Mouse (Mus musculus): ENCODE data around the gene Smtn. TPM values are rescaled to one million over a fixed set of nuclear protein-coding genes. Genes with fewer than 3 reads are reported as not detected.

The Smtn gene
- polyA plus RNA-seq, 1 experiment from 2014 or later, result 69.5 TPM

GRCm38 (mm10) chr11:3567896-3568295, 27.5 kb upstream of the Smtn start:
- 78% methylated on average over 1 of the region's 1 CpGs for WGBS
- DNase-seq (ENCODE audit: low spot score), result no peak
- H3K27ac ChIP-seq, result no peak overlapping the region

GRCm38 (mm10) chr11:3566018-3566417, 25.6 kb upstream of the Smtn start:
- no peak overlapping the region for H3K4me3 ChIP-seq
- H3K27me3 ChIP-seq (ENCODE audit: insufficient read depth, poor library complexity, severe bottlenecking), result no peaks in the 10 kb centered on the region
- H3K36me3 ChIP-seq, result no peaks in the 10 kb centered on the region
- no peak overlapping the region for H3K27ac ChIP-seq
- no peaks in the 10 kb centered on the region for H3K9me3 ChIP-seq
- H3K4me1 ChIP-seq, result peaks cover 36% of the 10 kb centered on the region
- DNase-seq (ENCODE audit: low spot score), result no peak
- WGBS, result 67% methylated on average over 4 of the region's 4 CpGs

More at GRCm38 (mm10) chr11:3567896-3568295, 27.5 kb upstream of the Smtn start:
- H3K36me3 ChIP-seq, result no peaks in the 10 kb centered on the region
- peaks cover 28% of the 10 kb centered on the region for H3K4me1 ChIP-seq
- H3K9me3 ChIP-seq, result no peaks in the 10 kb centered on the region
- H3K4me3 ChIP-seq, result no peak overlapping the region
- no peaks in the 10 kb centered on the region for H3K27me3 ChIP-seq (ENCODE audit: insufficient read depth, poor library complexity, severe bottlenecking)

GRCm38 (mm10) chr11:3564451-3564850, 24.0 kb upstream of the Smtn start:
- H3K9me3 ChIP-seq, result no peaks in the 10 kb centered on the region
- WGBS, result 33% methylated on average over 7 of the region's 7 CpGs
- no peaks in the 10 kb centered on the region for H3K36me3 ChIP-seq
- no peaks in the 10 kb centered on the region for H3K27me3 ChIP-seq (ENCODE audit: insufficient read depth, poor library complexity, severe bottlenecking)
- peaks cover 36% of the 10 kb centered on the region for H3K4me1 ChIP-seq
- no peak overlapping the region for H3K4me3 ChIP-seq
- DNase-seq (ENCODE audit: low spot score), result no peak
- H3K27ac ChIP-seq, result peak overlapping the region; percentile 76

GRCm38 (mm10) chr11:3563853-3564252, 23.4 kb upstream of the Smtn start:
- DNase-seq (ENCODE audit: low spot score), result no peak
- Histone ChIP-seq H3K36me3 (no peaks in the 10 kb centered on the region), H3K27me3 (ENCODE audit: insufficient read depth, poor library complexity, severe bottlenecking) (no peaks in the 10 kb centered on the region), H3K4me3 (no peak overlapping the region), H3K27ac (peak overlapping the region; percentile 76; the same call in 1 of the 2 replicates), H3K4me1 (peaks cover 36% of the 10 kb centered on the region), H3K9me3 (no peaks in the 10 kb centered on the region)
- WGBS, result 73% methylated on average over 6 of the region's 6 CpGs

- Histone ChIP-seq H3K9me3 (no peaks in the 10 kb centered on the region), H3K27me3 (ENCODE audit: insufficient read depth, poor library complexity, severe bottlenecking) (no peaks in the 10 kb centered on the region), H3K36me3 (no peaks in the 10 kb centered on the region), H3K4me1 (peaks cover 42% of the 10 kb centered on the region), H3K4me3 (no peak overlapping the region), H3K27ac (no peak overlapping the region)
- no peak for DNase-seq (ENCODE audit: low spot score)
- 65% methylated on average over 5 of the region's 5 CpGs for WGBS
Observed at GRCm38 (mm10) chr11:3560202-3560601, 19.8 kb upstream of the Smtn start.

- no peaks in the 10 kb centered on the region for H3K9me3 ChIP-seq
- no peaks in the 10 kb centered on the region for H3K36me3 ChIP-seq
- peaks cover 23% of the 10 kb centered on the region for H3K4me1 ChIP-seq
- no peak overlapping the region for H3K4me3 ChIP-seq
- H3K27me3 ChIP-seq (ENCODE audit: insufficient read depth, poor library complexity, severe bottlenecking), result no peaks in the 10 kb centered on the region
- 34% methylated on average over 3 of the region's 3 CpGs for WGBS
- H3K27ac ChIP-seq, result no peak overlapping the region
- DNase-seq (ENCODE audit: low spot score), result no peak
Observed at GRCm38 (mm10) chr11:3557852-3558251, 17.4 kb upstream of the Smtn start.

- Histone ChIP-seq H3K27me3 (ENCODE audit: insufficient read depth, poor library complexity, severe bottlenecking) (no peaks in the 10 kb centered on the region), H3K27ac (no peak overlapping the region), H3K4me3 (no peak overlapping the region), H3K4me1 (peaks cover 10% of the 10 kb centered on the region; the same call in 1 of the 2 replicates), H3K9me3 (no peaks in the 10 kb centered on the region), H3K36me3 (no peaks in the 10 kb centered on the region)
- WGBS, result 74% methylated on average over 4 of the region's 4 CpGs
- DNase-seq (ENCODE audit: low spot score), result no peak
Observed at GRCm38 (mm10) chr11:3554976-3555375, 14.6 kb upstream of the Smtn start.

- Histone ChIP-seq H3K27ac (no peak overlapping the region), H3K36me3 (no peaks in the 10 kb centered on the region), H3K27me3 (ENCODE audit: insufficient read depth, poor library complexity, severe bottlenecking) (no peaks in the 10 kb centered on the region), H3K4me1 (peaks cover 10% of the 10 kb centered on the region), H3K4me3 (no peak overlapping the region), H3K9me3 (no peaks in the 10 kb centered on the region)
- no peak for DNase-seq (ENCODE audit: low spot score)
- 67% methylated on average over 5 of the region's 5 CpGs for WGBS
Observed at GRCm38 (mm10) chr11:3549791-3550190, 9.4 kb upstream of the Smtn start.

- Histone ChIP-seq H3K9me3 (no peaks in the 10 kb centered on the region), H3K27ac (no peak overlapping the region), H3K4me3 (no peak overlapping the region), H3K4me1 (peaks cover 10% of the 10 kb centered on the region), H3K36me3 (0 out of 2 replicates have a peak, but pooled peaks cover 4% of the 10 kb centered on the region), H3K27me3 (ENCODE audit: insufficient read depth, poor library complexity, severe bottlenecking) (no peaks in the 10 kb centered on the region)
- DNase-seq (ENCODE audit: low spot score), result no peak
- WGBS, result 63% methylated on average over 3 of the region's 3 CpGs
Observed at GRCm38 (mm10) chr11:3548564-3549295, 8.3 kb upstream of the Smtn start.

- DNase-seq (ENCODE audit: low spot score), result no peak
- H3K4me3 ChIP-seq, result no peak overlapping the region
- peaks cover 13% of the 10 kb centered on the region for H3K4me1 ChIP-seq
- 24% methylated on average over 6 of the region's 6 CpGs for WGBS
- H3K27me3 ChIP-seq (ENCODE audit: insufficient read depth, poor library complexity, severe bottlenecking), result no peaks in the 10 kb centered on the region
- H3K36me3 ChIP-seq, result 0 out of 2 replicates have a peak, but pooled peaks cover 4% of the 10 kb centered on the region
- H3K9me3 ChIP-seq, result no peaks in the 10 kb centered on the region
- no peak overlapping the region for H3K27ac ChIP-seq
Observed at GRCm38 (mm10) chr11:3547969-3548368, 7.6 kb upstream of the Smtn start.

- Histone ChIP-seq H3K27ac (no peak overlapping the region), H3K27me3 (ENCODE audit: insufficient read depth, poor library complexity, severe bottlenecking) (no peaks in the 10 kb centered on the region), H3K36me3 (0 out of 2 replicates have a peak, but pooled peaks cover 4% of the 10 kb centered on the region), H3K4me1 (peaks cover 16% of the 10 kb centered on the region), H3K4me3 (no peak overlapping the region), H3K9me3 (no peaks in the 10 kb centered on the region)
- 69% methylated on average over 2 of the region's 2 CpGs for WGBS
- DNase-seq (ENCODE audit: low spot score), result no peak
Observed at GRCm38 (mm10) chr11:3547047-3547446, 6.6 kb upstream of the Smtn start.

GRCm38 (mm10) chr11:3546242-3546562, 5.8 kb upstream of the Smtn start:
- 31% methylated on average over 1 of the region's 1 CpGs for WGBS
- Histone ChIP-seq H3K9me3 (no peaks in the 10 kb centered on the region), H3K4me1 (peaks cover 16% of the 10 kb centered on the region), H3K4me3 (no peak overlapping the region), H3K27ac (peak overlapping the region; percentile 48; the same call in 1 of the 2 replicates), H3K27me3 (ENCODE audit: insufficient read depth, poor library complexity, severe bottlenecking) (no peaks in the 10 kb centered on the region), H3K36me3 (0 out of 2 replicates have a peak, but pooled peaks cover 4% of the 10 kb centered on the region)
- DNase-seq (ENCODE audit: low spot score), result no peak

- WGBS, result 15% methylated on average over 9 of the region's 9 CpGs
- Histone ChIP-seq H3K27me3 (ENCODE audit: insufficient read depth, poor library complexity, severe bottlenecking) (no peaks in the 10 kb centered on the region), H3K4me1 (peaks cover 16% of the 10 kb centered on the region), H3K4me3 (no peak overlapping the region), H3K27ac (peak overlapping the region; percentile 48; the same call in 1 of the 2 replicates), H3K36me3 (0 out of 2 replicates have a peak, but pooled peaks cover 4% of the 10 kb centered on the region), H3K9me3 (no peaks in the 10 kb centered on the region)
- DNase-seq (ENCODE audit: low spot score), result no peak
Observed at GRCm38 (mm10) chr11:3545531-3546241, 5.3 kb upstream of the Smtn start.

Data from heart, embryonic 10.5 days (tissue).